Mouse (Mus musculus): Measurements from ENCODE around the gene Gm49358. TPM values are rescaled to one million over a fixed set of nuclear protein-coding genes. Genes with fewer than 3 reads are reported as not detected.

Gm49358 gene
- polyA plus RNA-seq, 1 experiment from 2014 or later: not detected

DNA sequence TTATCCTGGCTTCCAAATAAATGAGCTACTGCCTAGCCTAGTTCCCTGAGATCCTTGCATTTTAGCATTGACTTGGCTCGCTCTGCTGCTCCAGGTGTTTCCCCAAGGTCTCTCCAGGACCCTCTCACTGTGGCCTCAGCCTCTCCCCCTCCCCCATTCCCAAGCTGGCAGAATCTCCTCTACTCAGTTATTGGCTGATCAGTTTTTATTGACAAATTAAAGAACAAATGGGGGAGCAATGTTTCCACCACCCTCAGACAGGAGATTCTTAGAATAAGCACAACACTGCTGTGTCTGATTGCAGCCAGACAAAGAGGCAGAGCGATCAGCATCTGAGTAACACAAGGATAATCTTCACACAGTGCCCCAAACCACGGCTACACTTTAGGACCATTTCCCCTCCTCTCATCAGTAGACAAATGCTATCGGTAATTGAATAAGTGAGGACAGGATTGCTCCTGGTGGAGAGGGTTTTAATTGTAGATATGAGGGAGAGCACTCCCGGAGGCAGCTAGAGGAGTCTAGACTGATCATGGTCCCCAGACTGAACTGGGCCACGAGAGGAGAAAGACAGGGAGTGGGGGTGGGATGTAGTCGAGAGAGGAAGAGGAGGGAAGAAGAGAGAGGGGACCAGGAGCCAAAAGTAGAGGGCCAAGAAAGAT lies 1.9 kb upstream of the Gm49358 start:
- no peaks in the 10 kb centered on the region for H3K9me3 ChIP-seq (ENCODE audit: control insufficient read depth, low read length)
- ATAC-seq (ENCODE audit: low FRiP score, low TSS enrichment): no peak
- H3K27me3 ChIP-seq (ENCODE audit: control insufficient read depth, insufficient read depth, low read length): no peaks in the 10 kb centered on the region
- WGBS: 56% methylated on average over 7 of the region's 7 CpGs
- no peak overlapping the region for H3K4me2 ChIP-seq (replicated peaks; ENCODE audit: low read depth)
- no peak overlapping the region for H3K4me3 ChIP-seq (ENCODE audit: low read depth, low read length)
- peak; percentile 10 for DNase-seq (ENCODE audit: low spot score)
- H3K27ac ChIP-seq (replicated peaks): no peak overlapping the region
- H3K36me3 ChIP-seq (ENCODE audit: control insufficient read depth, insufficient read depth, low read length): no peaks in the 10 kb centered on the region
- no peak for TF ChIP-seq CTCF (IDR thresholded peaks at IDR 0.05; ENCODE audit: low read depth)
- TF ChIP-seq EP300 (optimal IDR thresholded peaks at IDR 0.05): no peak
- H3K4me1 ChIP-seq (replicated peaks; ENCODE audit: control insufficient read depth, insufficient read depth): no peaks in the 10 kb centered on the region
- H3K9ac ChIP-seq (ENCODE audit: low read length): no peak overlapping the region

DNA sequence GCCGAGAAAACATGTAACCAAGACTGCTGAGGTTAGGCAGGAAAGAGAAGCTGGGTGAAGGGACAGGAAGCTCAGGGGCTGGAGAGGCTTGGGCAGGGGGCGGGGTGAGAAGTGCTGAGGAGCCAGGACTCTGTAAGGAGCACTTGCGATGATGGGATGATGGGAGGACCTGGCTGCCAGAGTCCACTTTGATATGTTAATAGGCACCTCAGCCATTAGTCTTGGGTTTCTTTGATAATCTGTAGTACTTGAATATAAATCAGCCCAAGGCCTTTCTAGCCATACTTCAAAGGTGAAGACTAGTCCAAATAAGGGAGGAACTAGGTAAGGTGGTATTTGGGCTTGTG lies 1.4 kb upstream of the Gm49358 start:
- H3K27ac ChIP-seq (replicated peaks): no peak overlapping the region
- TF ChIP-seq EP300 (optimal IDR thresholded peaks at IDR 0.05) (no peak), CTCF (IDR thresholded peaks at IDR 0.05; ENCODE audit: low read depth) (no peak)
- H3K4me3 ChIP-seq (ENCODE audit: low read depth, low read length): no peak overlapping the region
- no peak overlapping the region for H3K4me2 ChIP-seq (replicated peaks; ENCODE audit: low read depth)
- ATAC-seq (ENCODE audit: low FRiP score, low TSS enrichment): no peak
- peak; percentile 8 for DNase-seq (ENCODE audit: low spot score)
- H3K27me3 ChIP-seq (ENCODE audit: control insufficient read depth, insufficient read depth, low read length): no peaks in the 10 kb centered on the region
- no peaks in the 10 kb centered on the region for H3K36me3 ChIP-seq (ENCODE audit: control insufficient read depth, insufficient read depth, low read length)
- no peaks in the 10 kb centered on the region for H3K4me1 ChIP-seq (replicated peaks; ENCODE audit: control insufficient read depth, insufficient read depth)
- H3K9ac ChIP-seq (ENCODE audit: low read length): no peak overlapping the region
- H3K9me3 ChIP-seq (ENCODE audit: control insufficient read depth, low read length): no peaks in the 10 kb centered on the region
- WGBS: 76% methylated on average over 3 of the region's 3 CpGs

DNA sequence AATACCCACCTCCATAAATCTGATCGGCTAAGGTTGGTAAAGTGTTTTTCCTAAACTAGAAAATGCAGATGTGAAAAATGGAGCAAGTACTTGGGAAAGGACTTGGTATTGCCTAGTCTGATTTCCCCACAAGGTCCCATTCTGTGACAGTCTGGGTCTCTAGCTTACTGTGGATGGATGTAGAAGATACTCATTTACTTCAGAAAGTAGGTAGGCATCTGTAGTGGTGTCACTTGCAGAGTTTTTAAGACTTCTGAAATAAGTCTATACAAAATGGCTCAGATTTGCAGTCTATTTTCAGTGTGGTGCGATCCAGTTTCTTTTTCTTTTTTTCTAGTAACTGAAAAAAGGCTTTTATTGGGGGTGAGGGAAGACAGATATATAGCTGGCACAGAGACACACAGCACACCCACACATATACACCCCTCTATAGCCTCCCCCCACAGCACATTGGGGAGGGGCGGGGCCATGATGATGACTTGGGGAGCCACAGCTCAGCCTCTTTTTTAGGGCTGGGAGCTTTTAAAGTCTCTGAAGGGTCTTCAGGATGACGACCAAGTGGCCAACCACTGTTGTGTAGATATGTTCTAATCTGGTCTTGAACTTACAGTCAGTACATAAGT lies 1.7 kb downstream of the Gm49358 start:
- Histone ChIP-seq H3K9me3 (ENCODE audit: control insufficient read depth, low read length) (no peaks in the 10 kb centered on the region), H3K4me2 (replicated peaks; ENCODE audit: low read depth) (no peak overlapping the region), H3K27ac (replicated peaks) (no peak overlapping the region), H3K9ac (ENCODE audit: low read length) (no peak overlapping the region), H3K36me3 (ENCODE audit: control insufficient read depth, insufficient read depth, low read length) (no peaks in the 10 kb centered on the region), H3K27me3 (ENCODE audit: control insufficient read depth, insufficient read depth, low read length) (no peaks in the 10 kb centered on the region), H3K4me3 (ENCODE audit: low read depth, low read length) (no peak overlapping the region), H3K4me1 (replicated peaks; ENCODE audit: control insufficient read depth, insufficient read depth) (no peaks in the 10 kb centered on the region)
- ATAC-seq (ENCODE audit: low FRiP score, low TSS enrichment) (no peak), DNase-seq (ENCODE audit: low spot score) (no peak)
- TF ChIP-seq EP300 (optimal IDR thresholded peaks at IDR 0.05) (no peak), CTCF (IDR thresholded peaks at IDR 0.05; ENCODE audit: low read depth) (no peak)
- 87% methylated on average over 4 of the region's 4 CpGs for WGBS

DNA sequence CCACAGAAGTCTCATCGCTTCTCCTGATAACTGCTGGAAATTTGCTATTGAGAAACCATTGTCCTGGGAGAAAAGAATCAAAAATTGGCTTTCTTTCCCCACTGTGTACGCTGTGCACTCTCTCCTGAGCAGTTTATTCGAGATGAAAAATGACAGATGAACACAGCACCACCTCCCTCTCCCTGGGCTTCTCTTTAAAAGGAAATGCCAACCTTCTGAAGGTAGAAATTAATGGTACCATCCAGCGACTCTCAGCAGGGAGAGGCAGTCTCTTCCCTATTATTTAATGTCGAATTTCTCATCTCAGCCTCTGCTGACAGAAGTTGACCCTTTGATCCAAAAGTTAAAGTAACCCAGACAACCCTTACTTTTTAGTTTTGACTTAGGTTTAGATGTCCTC lies 5.4 kb downstream of the Gm49358 start:
- H3K27me3 ChIP-seq (ENCODE audit: control insufficient read depth, insufficient read depth, low read length): no peaks in the 10 kb centered on the region
- no peak overlapping the region for H3K4me2 ChIP-seq (replicated peaks; ENCODE audit: low read depth)
- H3K27ac ChIP-seq (replicated peaks): no peak overlapping the region
- TF ChIP-seq EP300 (optimal IDR thresholded peaks at IDR 0.05): no peak
- no peak for TF ChIP-seq CTCF (IDR thresholded peaks at IDR 0.05; ENCODE audit: low read depth)
- no peaks in the 10 kb centered on the region for H3K9me3 ChIP-seq (ENCODE audit: control insufficient read depth, low read length)
- H3K4me1 ChIP-seq (replicated peaks; ENCODE audit: control insufficient read depth, insufficient read depth): no peaks in the 10 kb centered on the region
- no peak overlapping the region for H3K4me3 ChIP-seq (ENCODE audit: low read depth, low read length)
- DNase-seq (ENCODE audit: low spot score) (no peak), ATAC-seq (ENCODE audit: low FRiP score, low TSS enrichment) (no peak)
- H3K9ac ChIP-seq (ENCODE audit: low read length): no peak overlapping the region
- WGBS: 46% methylated on average over 5 of the region's 5 CpGs
- H3K36me3 ChIP-seq (ENCODE audit: control insufficient read depth, insufficient read depth, low read length): no peaks in the 10 kb centered on the region

DNA sequence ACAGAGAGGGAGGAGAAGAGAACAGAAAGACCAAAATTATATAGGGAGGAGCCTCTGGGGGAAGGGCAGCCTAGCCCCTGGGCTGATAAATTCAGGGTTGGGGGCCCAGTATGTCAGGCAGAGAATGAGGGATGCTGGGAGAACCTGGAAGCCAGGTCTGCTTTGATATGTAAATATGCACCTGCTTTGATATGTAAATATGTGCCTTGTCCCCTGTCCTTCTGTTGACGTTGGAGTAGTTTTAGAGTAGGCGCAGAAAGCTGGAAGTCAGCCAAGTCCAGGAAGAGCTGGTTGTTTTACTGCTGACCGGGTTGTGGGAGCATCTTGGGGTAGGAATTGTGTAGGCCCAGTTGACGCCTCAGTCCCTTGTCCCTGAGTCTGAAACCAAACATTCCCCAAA lies 6.0 kb downstream of the Gm49358 start:
- Histone ChIP-seq H3K9me3 (ENCODE audit: control insufficient read depth, low read length) (no peaks in the 10 kb centered on the region), H3K4me2 (replicated peaks; ENCODE audit: low read depth) (no peak overlapping the region), H3K27me3 (ENCODE audit: control insufficient read depth, insufficient read depth, low read length) (no peaks in the 10 kb centered on the region), H3K36me3 (ENCODE audit: control insufficient read depth, insufficient read depth, low read length) (no peaks in the 10 kb centered on the region), H3K27ac (replicated peaks) (no peak overlapping the region), H3K9ac (ENCODE audit: low read length) (no peak overlapping the region), H3K4me1 (replicated peaks; ENCODE audit: control insufficient read depth, insufficient read depth) (no peaks in the 10 kb centered on the region), H3K4me3 (ENCODE audit: low read depth, low read length) (no peak overlapping the region)
- no peak for ATAC-seq (ENCODE audit: low FRiP score, low TSS enrichment)
- DNase-seq (ENCODE audit: low spot score): peak; percentile 43
- TF ChIP-seq CTCF (IDR thresholded peaks at IDR 0.05; ENCODE audit: low read depth) (no peak), EP300 (optimal IDR thresholded peaks at IDR 0.05) (no peak)
- 35% methylated on average over 4 of the region's 4 CpGs for WGBS

DNA sequence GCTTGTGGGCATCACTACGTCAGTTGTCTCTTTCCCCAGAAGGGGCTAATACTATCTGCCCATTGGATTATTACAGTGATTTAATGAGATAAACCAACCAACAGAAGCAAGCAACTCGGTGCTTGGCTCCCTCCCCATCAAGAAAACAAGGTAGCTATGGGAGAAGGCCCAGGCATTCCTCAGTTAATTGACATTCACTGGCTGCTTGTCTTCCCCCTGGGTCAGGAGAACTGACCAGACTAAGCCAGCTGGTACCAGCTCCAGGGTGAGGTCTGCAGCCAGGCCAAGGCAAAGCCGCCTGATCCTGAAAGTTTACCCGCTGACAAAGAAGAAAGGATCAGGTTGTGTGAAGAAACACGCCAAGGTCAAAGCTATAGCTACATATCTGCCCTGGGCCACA lies 7.9 kb downstream of the Gm49358 start:
- 74% methylated on average over 5 of the region's 5 CpGs for WGBS
- no peak for DNase-seq (ENCODE audit: low spot score)
- Histone ChIP-seq H3K9ac (ENCODE audit: low read length) (no peak overlapping the region), H3K27ac (replicated peaks) (no peak overlapping the region), H3K9me3 (ENCODE audit: control insufficient read depth, low read length) (no peaks in the 10 kb centered on the region), H3K36me3 (ENCODE audit: control insufficient read depth, insufficient read depth, low read length) (no peaks in the 10 kb centered on the region), H3K27me3 (ENCODE audit: control insufficient read depth, insufficient read depth, low read length) (no peaks in the 10 kb centered on the region), H3K4me1 (replicated peaks; ENCODE audit: control insufficient read depth, insufficient read depth) (no peaks in the 10 kb centered on the region), H3K4me3 (ENCODE audit: low read depth, low read length) (no peak overlapping the region), H3K4me2 (replicated peaks; ENCODE audit: low read depth) (no peak overlapping the region)
- no peak for ATAC-seq (ENCODE audit: low FRiP score, low TSS enrichment)
- TF ChIP-seq EP300 (optimal IDR thresholded peaks at IDR 0.05): no peak
- no peak for TF ChIP-seq CTCF (IDR thresholded peaks at IDR 0.05; ENCODE audit: low read depth)

Measured in stomach, postnatal 0 days (tissue).